Mouse (Mus musculus): ENCODE measurements around the gene Fam53b.

The Fam53b gene

DNA sequence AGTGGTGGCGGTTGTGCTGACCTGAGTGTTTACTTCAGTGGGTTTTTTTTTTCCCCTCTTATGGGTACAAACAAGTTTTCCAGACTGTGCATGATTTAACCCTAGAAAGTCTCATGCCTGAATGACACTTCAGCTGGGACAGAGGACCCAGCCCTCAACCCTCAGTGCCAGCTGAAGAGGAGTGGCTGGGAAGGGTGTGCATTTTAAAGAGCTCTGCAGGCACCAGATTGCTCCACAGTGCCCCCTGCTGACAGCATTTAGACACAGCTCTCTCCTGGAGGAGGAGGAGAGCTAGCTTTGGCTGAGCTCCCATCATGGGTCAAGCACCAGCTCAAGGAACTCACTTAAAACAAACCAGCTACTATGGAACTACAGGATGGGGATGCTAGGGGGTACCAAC, 2.8 kb downstream of the Fam53b start:
- peak; percentile 78 for DNase-seq (ENCODE audit: low spot score)

DNA sequence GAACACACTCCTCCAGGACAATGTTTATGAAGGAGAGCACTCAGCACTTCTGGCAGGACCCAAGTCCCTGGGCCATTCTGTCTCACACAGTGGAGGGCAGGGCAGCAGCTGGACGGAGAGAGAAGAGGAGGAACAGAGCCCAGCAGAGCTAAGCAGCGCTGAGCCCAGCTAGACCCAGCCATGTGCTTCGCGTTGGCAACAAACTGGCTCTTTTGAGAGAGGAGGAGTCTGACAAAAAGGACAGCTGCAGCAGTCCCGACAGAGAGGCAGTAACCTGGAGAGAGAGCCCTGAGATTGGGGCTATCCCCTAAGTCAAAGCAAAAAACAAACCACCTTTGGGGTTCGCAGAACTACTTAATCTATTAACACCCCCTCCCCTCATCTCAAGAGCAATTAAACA, 3.3 kb downstream of the Fam53b start:
- peak; percentile 14 for DNase-seq (ENCODE audit: low spot score)

DNA sequence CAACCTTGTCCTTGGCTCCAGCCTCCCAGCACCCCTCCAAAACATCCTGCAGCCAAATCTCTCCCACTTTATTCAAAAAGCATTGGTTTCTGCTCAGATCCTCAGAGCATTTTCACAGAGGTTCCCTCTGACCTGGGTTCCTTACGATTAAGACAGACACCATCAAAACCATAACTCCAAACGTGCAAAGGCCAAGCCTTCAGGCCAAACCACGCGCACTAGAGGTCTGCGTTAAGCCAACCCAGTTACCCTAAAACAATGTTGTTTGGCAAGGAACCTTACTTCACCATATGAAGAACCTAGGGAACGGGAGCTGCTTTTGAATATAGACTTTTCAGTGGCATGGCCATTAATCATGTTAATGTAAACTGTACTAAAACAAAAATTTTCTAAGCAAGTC, 4.0 kb downstream of the Fam53b start:
- DNase-seq (ENCODE audit: low spot score): no peak

DNA sequence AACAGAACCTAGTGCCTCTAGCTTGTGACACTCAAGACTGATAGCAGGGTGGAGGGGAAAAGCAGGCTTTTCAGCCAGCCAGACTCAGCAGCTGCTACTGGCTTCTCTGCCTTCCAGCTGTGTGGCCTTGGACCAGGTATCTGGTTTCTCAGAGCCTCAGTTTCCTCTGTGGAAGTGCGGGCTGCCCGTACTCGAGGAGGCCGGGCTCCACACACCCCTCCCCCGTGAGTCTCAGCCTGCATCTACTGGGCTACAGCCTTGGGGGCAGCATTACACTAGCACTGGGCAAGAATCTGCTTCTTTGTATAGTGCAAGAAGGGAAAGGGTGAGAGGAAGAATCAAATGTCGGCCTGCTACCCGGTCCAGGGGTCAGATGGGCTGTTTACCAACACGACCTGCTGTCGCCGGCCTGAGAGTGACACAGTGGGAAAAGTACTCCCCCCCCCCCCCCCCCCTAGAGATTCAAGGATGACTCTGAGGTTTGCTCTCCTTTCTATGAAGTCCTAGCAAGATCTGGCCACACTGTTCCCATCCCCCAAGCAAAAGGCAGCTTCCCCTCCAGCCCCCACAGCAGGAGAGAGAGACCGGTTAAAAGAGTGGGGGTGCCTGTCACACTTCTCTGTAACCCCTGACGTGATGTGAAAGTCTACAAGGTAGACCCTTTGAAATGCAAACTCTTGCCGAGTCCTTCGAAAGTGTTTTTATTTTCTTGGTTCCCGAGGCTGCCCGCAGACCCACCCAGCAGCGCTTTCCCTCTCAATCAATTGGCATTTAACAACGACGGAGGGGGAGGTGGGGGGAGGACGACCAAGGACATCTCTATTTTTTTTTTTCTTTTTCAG, 4.6 kb downstream of the Fam53b start:
- DNase-seq (ENCODE audit: low spot score): peak; percentile 45

DNA sequence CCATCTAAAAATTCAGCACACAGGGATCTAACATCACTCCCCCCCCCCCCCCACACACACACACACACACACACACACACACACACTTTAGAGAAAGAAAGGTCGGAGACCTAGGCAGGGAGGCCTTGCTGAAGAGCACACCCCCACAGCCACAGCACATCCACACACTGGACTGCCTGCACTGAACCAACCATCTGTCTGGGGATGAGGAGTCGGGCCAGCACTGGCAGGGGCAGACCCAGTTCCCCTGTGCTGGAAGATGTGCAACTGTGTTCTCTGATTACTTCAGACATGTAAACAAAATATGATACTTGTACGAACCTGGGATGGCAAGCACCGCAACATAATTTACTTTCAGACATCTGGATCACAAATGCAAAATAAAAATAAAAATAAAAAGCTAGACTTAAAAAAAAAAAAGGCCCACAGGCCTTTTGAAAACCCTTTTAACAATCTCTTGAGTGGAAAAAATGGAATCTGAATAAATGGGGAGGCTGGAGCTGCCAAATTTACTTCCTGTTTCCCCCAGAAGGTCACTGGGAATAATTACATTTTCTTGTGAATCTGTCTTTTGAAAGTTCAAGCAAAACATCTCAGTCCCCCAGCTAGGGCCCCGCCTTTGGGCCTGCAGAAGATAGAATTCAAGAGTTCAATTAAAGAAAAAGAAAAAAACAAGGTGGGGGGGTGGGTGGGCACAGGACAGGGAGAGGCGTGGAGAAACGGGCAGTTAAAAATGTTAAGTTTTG, 5.5 kb downstream of the Fam53b start:
- DNase-seq (ENCODE audit: low spot score): peak; percentile 13

DNA sequence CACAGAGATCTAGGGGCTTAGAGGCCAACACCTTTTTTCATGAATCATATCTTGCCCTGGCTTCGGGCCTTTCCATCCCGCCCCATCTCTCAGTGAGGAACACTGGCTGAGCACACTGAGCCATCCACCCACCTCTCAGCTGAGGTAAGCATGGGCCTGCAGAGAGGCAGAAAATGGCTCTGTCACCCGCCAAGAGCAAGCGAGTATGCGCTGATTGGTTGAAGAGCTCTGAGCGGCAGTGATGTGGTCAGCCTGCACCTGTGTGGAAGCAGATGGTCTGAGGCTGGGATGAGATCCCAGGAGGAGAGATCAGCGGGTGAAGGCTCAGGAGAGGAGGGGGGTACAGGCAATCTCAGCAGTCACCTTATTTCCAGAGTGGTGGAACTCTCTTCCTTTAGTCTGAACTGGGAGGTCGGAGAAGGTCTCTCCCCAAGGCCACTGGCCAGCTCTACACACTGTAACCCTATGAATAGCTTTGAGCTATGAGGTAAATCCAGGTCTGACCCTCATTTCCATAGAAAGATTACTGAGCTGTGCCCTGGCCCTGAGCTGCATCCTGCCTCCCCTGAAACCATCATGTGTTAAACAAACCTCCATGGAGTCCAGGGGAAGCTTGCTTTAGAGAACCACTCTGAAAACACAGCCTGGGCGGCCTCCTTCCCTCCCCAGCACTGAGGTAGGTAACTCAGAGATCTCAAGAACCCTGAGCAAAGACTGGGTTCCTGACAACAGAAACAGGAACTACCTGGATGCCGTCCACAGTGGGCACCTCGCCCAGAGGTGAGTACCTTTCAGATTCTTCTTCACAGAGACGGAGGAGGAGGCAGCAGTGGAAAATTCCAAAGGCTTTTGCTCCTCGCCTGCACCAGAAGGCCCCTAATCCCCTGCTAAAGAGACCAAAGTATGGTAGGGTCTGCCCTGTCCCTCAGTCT, 6.5 kb downstream of the Fam53b start:
- no peak for DNase-seq (ENCODE audit: low spot score)

DNA sequence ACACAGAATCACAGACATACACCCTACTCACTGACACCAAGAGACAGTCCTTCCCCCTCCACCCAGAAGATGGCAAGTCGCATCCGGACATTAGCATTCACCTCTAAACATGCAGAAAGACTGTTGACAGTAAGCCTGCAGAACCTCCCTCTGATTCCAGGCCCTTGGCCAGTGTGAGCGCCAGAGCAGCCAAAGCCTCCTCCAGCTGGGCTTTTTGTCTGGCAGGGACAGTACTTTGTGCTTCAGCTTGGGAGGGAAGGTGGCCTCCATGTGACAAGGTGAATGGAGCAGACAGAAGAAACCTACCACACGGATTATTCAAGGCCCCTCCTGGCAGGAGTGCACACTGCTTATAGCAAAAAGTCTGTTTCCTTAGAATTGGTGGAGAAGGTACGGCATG, 7.4 kb downstream of the Fam53b start:
- DNase-seq (ENCODE audit: low spot score): no peak

DNA sequence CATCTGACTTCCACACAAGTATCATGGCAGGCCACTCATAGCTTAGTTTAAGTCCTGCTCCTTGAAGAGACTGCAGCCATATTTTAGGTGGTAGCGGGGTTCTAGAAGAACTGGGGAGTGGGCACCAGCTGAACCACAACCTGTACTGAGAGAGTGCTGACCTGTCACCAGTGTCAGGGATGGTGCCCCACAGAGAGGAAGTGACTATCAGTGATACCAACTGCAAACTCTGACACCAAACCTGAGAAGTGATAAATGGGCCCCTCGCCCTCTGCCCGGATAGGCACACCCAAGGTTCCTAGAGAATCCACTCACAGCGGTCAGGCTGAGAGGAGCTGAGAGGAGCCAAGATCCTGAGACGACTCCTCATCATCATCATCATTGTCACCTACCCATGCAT, 8.7 kb downstream of the Fam53b start:
- no peak for DNase-seq (ENCODE audit: low spot score)

DNA sequence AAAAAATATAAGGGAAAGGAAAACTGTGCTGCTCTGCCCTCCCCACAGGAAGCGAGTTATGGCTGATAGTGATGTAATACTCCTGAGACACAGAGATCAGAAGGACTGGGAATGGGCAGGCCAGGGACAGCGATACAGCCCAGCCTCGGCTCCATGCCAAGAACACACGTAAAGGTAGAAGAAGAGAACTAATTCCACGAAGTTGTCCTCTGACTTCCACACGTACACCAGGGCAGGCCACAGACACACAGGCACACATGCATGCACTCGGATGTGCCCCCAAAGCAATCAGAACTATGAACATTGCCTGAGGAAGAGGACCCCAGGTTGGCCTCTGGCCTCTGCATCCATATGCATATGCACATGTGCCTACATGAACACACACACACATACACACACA, 9.2 kb downstream of the Fam53b start:
- DNase-seq (ENCODE audit: low spot score): no peak

DNA sequence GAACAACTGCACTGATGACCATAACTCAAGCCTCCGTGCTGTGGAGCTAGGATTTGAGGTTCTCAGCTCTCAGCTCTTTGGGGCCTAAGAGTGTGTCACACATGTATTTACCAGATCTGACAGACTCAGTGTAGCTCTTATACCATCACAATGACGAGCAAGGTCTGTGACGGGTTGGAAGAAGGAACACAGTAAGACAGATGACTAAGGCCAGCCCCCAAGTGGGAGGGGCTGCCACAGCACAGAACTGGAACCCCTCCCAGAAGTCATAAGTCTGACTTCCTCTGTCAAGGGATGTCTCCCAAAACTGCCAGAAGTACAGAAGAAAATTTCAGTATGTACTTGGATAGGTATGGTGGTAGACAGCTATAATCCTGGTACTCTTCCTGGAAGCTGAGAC, 9.7 kb downstream of the Fam53b start:
- DNase-seq (ENCODE audit: low spot score): no peak

DNA sequence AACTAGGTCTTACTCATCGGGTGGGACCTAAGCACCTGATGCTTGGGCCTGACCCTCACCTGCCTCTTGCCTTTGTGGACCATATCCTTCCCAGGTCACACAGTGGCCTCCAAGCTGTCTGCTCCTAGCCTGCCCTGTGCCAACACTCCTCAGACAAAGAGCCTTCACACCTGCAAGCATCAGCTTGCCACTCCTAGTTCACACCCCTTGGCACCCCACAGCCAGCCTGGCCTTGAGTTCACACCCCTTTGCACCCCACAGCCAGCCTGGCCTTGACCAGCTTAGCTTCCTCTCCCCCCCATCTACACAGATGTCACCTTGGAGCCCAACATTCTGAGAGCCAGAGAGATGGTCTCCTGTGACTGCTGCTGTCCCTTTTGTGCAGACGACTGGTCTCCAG, 10.3 kb downstream of the Fam53b start:
- DNase-seq (ENCODE audit: low spot score): no peak

DNA sequence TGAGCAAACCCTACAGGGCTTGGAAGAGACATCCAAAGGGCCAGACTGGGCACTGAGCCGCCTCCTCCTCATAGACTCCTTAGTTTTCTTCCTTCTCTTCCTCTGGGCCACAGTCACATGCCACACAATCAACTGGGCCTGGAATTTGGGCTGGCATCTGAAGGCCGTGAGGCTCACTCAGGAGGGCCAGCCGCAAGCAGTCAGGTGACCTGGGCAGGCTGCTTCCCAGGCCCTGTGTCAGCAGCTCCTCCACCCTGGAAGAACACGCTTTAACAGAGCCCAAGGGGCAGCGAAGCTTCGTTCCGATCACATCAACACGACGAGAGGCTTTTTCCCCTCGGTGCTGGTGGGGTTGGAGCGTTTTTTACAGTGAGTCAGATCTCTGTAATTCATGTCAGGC, 11.0 kb downstream of the Fam53b start:
- no peak for DNase-seq (ENCODE audit: low spot score)

DNA sequence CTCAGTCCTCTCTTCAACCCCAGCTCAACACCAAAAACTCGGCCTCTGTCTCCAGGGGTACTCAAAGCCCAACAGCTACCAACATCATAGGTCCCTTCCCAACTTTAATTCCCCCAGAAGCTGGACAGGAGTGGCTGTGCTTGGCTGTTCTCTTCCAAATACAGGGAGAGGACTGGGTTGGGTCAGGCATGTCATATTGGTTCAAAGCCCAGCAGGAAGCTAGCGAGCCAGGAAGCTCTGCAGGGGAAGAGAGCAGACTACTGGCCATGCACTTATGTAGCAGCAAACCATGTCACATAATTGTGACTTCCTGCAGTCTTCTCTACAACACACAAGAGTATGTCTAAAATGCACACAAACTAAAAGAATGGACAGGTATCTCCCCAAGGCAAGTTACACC, 11.6 kb downstream of the Fam53b start:
- no peak for DNase-seq (ENCODE audit: low spot score)

DNA sequence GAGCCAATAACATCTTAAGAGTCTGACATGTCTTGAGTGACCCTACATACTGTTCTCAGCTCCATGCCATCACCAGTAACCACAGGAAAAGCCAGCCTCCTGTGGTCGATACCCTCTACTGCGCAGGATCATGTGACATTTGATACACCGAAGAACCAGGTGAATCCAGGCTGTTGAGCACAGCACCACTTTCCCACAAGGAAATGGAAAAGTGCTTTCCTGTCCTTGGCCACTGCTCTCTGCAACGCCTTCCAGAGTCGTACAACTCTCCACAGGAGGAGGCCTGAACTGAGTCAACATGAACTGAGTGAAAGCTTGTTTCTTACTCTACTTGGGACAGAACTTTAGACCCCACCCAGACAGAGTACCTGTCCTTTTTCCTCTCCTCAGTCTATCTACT, 12.2 kb downstream of the Fam53b start:
- DNase-seq (ENCODE audit: low spot score): no peak

DNA sequence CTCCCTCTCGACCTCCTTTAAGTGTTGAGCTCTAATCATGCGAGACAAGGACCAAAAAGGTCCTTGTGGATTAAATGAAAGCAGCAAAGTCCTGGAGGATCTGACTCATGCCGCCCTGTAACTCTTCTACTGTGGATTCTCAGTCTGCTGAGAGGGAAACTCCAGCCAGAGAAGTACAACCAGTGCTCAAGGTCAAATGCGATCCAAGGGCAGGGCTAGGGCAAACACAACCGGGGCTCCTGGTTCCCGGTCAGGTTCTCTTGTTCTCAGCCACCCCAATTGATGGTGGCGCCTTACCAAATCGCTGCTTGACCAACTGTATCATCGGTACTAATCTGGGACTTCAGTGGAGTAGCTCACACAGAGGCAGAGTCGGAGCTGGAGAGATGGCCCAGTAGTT, 12.8 kb downstream of the Fam53b start:
- no peak for DNase-seq (ENCODE audit: low spot score)

DNA sequence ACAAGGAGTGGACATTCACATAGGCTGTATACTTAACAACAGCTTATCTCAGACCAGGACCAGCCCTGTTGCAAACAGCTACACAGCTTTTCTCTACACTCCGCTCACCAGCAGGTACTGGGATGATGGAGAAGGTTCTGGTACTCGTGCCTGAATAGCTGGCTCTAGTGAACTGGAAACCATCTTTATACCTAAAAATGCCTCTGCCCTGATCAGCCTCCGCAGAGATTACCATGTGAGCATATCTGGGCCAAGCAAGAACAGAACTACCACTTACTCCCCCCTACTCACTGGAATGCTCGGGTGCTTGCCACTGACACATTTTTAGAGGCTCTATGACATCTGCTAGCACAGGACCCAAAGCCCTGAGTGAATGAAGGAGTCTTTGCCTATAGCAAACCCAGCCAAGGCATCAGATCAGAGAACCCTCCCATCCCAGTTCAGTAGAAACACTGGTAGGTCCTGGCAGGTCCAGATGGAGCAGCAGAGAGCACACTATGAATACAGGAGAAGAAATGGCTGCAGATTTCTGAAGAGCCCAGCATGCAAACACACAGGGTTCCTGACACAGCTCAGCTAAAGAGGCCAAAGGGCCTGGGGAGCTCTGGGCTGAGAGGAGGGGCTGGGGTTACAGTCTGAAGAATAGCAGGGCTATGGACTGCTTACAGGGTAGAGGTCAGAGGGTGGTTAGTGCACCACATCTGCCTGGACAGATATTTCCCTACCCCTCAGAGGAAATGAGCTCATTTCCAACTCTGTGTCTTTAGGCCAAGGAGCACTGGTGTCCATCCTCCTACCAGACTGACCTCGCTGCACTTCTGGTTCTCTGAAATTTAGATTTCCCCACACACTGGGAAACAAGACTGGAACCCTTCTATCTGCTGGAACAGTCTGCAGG, 14.3 kb downstream of the Fam53b start:
- DNase-seq (ENCODE audit: low spot score): no peak

DNA sequence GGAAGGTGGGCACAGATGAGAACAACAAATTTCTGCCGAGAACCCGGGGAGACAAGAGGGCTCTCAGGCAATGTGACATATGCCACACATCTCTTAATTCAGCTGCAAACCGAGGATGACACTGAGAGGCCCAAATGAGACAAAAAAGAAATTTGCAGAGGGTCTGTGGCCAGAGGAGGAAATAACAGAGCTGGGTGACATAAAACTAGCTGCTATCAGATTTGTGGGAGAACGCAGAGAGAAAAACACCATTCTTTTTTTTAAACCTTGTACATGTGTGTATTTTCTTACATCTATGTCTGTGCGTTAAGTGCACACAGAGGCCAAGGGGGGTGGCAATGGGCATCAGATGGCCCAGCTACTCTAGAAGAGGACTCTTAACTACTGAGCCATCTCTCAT, 18.5 kb downstream of the Fam53b start:
- no peak for DNase-seq (ENCODE audit: low spot score)

DNA sequence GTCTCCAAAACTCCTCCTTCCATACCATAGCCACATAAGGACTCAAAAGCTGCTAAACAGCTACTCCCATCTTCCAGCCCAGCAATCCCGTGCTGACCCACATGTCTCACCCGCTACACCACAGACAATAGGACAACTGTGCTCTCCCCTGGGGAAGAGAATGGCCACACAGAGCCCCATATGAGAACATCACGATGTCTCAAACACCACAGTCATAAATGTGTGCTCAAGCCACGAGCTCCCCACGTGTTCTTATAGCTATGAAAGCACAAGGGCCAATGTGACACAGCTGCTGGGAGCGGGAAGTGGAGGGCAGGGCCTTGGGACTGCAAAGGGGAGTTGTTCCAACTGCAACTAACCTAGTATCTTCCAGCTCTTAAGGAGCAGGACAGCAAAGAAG, 20.2 kb downstream of the Fam53b start:
- DNase-seq (ENCODE audit: low spot score): no peak

DNA sequence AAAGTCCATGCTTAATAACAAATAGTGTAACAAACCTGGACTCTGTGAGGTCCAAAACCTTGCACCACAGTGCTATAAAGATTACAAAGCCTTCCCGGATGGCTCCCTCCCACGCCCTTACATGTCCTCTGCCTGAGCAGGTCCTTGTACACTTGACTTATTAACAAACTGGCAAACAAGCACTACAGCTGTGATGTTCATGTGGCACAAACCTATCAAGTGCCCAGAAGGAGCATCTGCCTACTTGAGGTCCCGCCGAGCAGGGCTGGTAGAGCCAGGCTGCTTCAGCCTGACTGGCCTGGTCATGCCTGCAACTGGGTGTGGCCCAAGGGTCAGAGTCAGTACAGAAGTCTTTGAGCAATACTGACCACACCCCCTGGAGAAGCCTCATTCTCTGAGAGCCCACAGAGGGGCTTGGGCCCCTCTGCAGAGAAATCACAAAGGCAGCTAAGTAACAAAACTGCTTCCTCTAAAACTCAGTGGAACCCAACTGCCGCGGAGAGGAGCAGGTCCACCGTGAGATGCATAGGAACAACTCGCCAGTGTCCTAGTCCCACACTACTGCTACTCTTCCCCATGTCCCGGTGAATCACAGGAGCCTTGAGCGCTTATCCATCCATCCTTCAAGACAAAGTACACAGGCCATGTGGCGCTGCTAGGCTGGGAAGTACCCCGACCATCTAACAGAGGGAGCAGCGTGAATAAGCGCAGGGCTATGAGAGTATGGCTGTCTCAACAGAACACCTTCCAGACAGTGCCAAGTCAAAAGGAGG, 23.1 kb downstream of the Fam53b start:
- no peak for DNase-seq (ENCODE audit: low spot score)

DNA sequence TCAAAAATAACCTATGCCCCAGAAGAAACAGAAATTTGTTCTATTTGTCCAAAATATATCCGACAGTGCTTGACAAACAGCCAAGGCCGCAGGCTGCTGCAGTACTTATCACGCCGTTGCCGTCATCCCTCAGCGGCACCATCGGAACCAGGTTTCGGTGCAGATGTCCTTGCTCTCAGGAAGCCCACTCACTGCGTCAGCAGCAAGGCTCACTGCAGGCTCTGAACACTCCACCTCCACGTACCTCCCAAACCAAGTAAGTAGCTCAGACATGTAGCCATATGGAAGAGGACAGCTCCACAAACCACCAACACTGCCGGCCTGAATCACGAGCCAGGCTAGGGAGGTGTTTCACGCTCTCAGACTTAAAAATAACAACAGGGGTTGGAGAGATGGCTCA, 24.9 kb downstream of the Fam53b start:
- no peak for DNase-seq (ENCODE audit: low spot score)

All from MN1 (cell line).